Mouse (Mus musculus): ENCODE measurements around the gene Tal1. TPM values are rescaled to one million over a fixed set of nuclear protein-coding genes. Genes with fewer than 3 reads are reported as not detected.

Gene Tal1
- polyA plus RNA-seq, 1 experiment from 2014 or later = 3.2 TPM

DNA sequence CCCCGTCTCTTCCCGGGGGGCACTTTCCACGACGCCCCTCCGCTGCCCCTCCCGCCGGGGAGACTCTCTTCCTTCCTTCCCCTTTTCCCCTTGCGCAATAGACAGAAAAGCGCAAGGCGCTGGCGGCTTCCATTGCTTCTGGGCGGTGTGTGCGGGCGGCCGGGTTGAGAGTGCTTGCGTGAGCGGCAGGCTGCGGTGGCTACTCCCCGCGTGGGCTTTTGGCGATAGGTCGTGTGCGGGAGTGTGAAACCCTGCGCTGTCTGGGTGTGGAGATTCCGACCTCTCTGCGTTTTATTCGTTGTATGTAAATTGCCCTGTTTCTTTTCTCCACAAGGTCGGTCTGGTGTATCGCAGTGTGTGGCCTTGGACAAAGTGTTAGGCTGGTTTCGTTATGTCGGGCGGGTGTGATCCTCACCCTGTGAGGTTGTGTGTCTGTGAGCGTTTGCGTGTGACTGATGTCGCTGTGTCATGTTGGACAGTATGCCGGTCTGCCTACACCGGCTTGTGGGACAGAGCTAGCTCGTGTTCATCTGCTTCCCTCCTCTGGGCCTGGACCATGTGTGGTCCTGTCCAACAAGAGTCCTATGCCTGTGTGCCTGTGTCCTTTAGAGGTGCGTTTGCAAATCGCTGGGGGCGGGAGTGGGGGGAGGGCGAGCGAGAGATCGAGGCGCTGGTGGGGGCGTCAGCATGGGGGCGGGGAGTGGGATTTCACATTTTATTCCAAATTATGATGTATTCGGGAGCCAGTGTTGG is 871 bp downstream of the Tal1 start:
- Histone ChIP-seq H3K27ac (replicated peaks) (peak overlapping the region; percentile 78), H3K9me3 (no peaks in the 10 kb centered on the region), H3K4me2 (peak overlapping the region; percentile 50), H3K9ac (peak overlapping the region; percentile 34), H3K4me1 (replicated peaks) (peaks cover 17% of the 10 kb centered on the region), H3K27me3 (peaks cover 75% of the 10 kb centered on the region), H3K4me3 (peak overlapping the region; percentile 32), H3K36me3 (no peaks in the 10 kb centered on the region)
- ATAC-seq (ENCODE audit: low FRiP score, low read depth) = peak; percentile 80
- WGBS = under 1% methylated on average over 48 of the region's 48 CpGs

- peak overlapping the region; percentile 5; the same call in 1 of the 2 replicates for H3K9ac ChIP-seq
- no peaks in the 10 kb centered on the region for H3K9me3 ChIP-seq
- no peaks in the 10 kb centered on the region for H3K36me3 ChIP-seq
- peak overlapping the region; percentile 78 for H3K27ac ChIP-seq (replicated peaks)
- H3K4me3 ChIP-seq = peak overlapping the region; percentile 32
- peaks cover 75% of the 10 kb centered on the region for H3K27me3 ChIP-seq
- under 1% methylated on average over 33 of the region's 33 CpGs for WGBS
- peak; percentile 19; the same call in 1 of the 2 replicates for ATAC-seq (ENCODE audit: low FRiP score, low read depth)
- peaks cover 14% of the 10 kb centered on the region for H3K4me1 ChIP-seq (replicated peaks)
- H3K4me2 ChIP-seq = peak overlapping the region; percentile 50; the same call in 1 of the 2 replicates
Observed at GRCm38 (mm10) chr4:115057674-115058316, 1.6 kb downstream of the Tal1 start.

DNA sequence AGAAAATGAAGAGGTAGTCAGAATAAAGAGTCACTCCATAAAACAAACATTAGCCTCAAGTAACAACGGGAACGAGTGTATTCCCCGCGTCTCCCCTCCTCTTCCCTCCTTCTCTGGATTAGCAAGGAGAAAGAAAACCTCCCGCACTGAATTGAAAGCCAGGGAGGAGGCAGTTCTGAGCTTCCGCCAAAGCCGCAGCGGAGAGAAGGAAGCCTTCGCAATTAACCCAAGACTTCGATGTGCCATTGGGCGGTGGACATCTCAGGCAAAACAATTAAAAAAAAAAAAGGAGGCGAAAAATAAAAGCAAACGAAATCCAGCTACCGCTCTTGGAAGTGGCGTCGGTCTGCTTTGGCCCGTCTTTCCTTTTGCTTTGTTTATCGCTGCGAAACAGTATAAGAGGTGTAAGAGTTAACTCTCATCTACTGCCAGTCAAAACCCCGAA is 2.1 kb downstream of the Tal1 start:
- no peak for ATAC-seq (ENCODE audit: low FRiP score, low read depth)

DNA sequence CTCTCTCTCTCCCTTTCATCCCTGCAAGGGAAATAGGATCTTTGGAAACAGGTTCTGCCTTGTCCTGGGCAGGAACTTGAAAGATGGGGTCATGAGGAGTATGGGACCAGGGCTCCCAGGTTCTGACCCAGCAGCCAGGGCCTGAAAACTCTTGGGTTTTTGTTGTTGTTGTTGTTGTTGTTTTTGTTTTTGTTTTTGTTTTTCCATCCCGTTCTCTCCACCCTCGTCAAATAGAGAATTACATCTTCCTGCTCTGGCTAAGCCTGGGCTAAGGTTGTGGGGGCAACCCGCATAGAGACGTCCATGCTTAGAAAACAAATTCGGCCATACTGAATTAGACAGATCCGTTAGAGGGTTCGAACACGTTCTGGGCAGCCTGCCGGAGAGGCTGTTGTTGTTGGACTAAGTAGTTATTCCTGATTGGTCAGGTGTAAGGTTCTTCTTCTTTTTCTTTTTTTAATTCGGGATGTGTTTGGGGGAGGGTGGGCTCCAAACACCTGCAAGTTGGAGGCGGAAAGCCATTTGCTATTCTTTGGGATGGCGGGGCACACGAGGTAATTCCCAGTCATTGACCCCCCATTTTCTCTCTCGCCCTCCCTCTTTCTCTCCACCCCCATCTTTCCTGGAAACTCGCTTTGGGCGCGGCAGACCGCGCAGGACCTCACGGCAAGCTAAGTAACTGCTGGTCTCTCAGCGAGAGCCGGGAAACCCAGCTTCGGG is 2.8 kb downstream of the Tal1 start:
- Histone ChIP-seq H3K9me3 (no peaks in the 10 kb centered on the region), H3K4me3 (peak overlapping the region; percentile 32), H3K4me2 (peak overlapping the region; percentile 29), H3K4me1 (replicated peaks) (peaks cover 25% of the 10 kb centered on the region), H3K27me3 (peaks cover 73% of the 10 kb centered on the region), H3K9ac (no peak overlapping the region), H3K27ac (replicated peaks) (peak overlapping the region; percentile 78), H3K36me3 (no peaks in the 10 kb centered on the region)
- WGBS = 1% methylated on average over 23 of the region's 23 CpGs
- ATAC-seq (ENCODE audit: low FRiP score, low read depth) = no peak

More for the DNA sequence above, 2.1 kb downstream of the Tal1 start:
- H3K27me3 ChIP-seq = peaks cover 73% of the 10 kb centered on the region
- peak overlapping the region; percentile 29; the same call in 1 of the 2 replicates for H3K4me2 ChIP-seq
- peaks cover 18% of the 10 kb centered on the region for H3K4me1 ChIP-seq (replicated peaks)
- no peaks in the 10 kb centered on the region for H3K36me3 ChIP-seq
- WGBS = under 1% methylated on average over 20 of the region's 20 CpGs
- no peaks in the 10 kb centered on the region for H3K9me3 ChIP-seq
- H3K27ac ChIP-seq (replicated peaks) = peak overlapping the region; percentile 78
- 0 out of 2 replicates have a peak overlapping the region, but pooled peaks have one; percentile 5 for H3K9ac ChIP-seq
- H3K4me3 ChIP-seq = peak overlapping the region; percentile 32

GRCm38 (mm10) chr4:115059871-115060270 is 3.6 kb downstream of the Tal1 start:
- Histone ChIP-seq H3K4me2 (peak overlapping the region; percentile 29; the same call in 1 of the 2 replicates), H3K27me3 (peaks cover 73% of the 10 kb centered on the region), H3K9me3 (no peaks in the 10 kb centered on the region), H3K9ac (no peak overlapping the region), H3K4me1 (replicated peaks) (peaks cover 27% of the 10 kb centered on the region), H3K4me3 (peak overlapping the region; percentile 32), H3K27ac (replicated peaks) (0 out of 2 replicates have a peak overlapping the region, but pooled peaks have one; percentile 5), H3K36me3 (no peaks in the 10 kb centered on the region)
- 6% methylated on average over 12 of the region's 12 CpGs for WGBS
- no peak for ATAC-seq (ENCODE audit: low FRiP score, low read depth)

- no peak for ATAC-seq (ENCODE audit: low FRiP score, low read depth)
- H3K36me3 ChIP-seq = no peaks in the 10 kb centered on the region
- WGBS = 14% methylated on average over 3 of the region's 3 CpGs
- peaks cover 73% of the 10 kb centered on the region for H3K27me3 ChIP-seq
- no peak overlapping the region for H3K27ac ChIP-seq (replicated peaks)
- no peaks in the 10 kb centered on the region for H3K9me3 ChIP-seq
- H3K4me1 ChIP-seq (replicated peaks) = peaks cover 27% of the 10 kb centered on the region
- H3K4me2 ChIP-seq = peak overlapping the region; percentile 8; the same call in 1 of the 2 replicates
- H3K9ac ChIP-seq = no peak overlapping the region
- H3K4me3 ChIP-seq = peak overlapping the region; percentile 32
Observed at GRCm38 (mm10) chr4:115060753-115061152, 4.5 kb downstream of the Tal1 start.

- Histone ChIP-seq H3K36me3 (no peaks in the 10 kb centered on the region), H3K27me3 (peaks cover 79% of the 10 kb centered on the region), H3K4me3 (peak overlapping the region; percentile 46), H3K4me2 (peak overlapping the region; percentile 96), H3K27ac (replicated peaks) (no peak overlapping the region), H3K9me3 (no peaks in the 10 kb centered on the region), H3K4me1 (replicated peaks) (peaks cover 19% of the 10 kb centered on the region), H3K9ac (peak overlapping the region; percentile 49; the same call in 1 of the 2 replicates)
- WGBS = 4% methylated on average over 9 of the region's 9 CpGs
- no peak for ATAC-seq (ENCODE audit: low FRiP score, low read depth)
Observed at GRCm38 (mm10) chr4:115062540-115062874, 6.3 kb downstream of the Tal1 start.

DNA sequence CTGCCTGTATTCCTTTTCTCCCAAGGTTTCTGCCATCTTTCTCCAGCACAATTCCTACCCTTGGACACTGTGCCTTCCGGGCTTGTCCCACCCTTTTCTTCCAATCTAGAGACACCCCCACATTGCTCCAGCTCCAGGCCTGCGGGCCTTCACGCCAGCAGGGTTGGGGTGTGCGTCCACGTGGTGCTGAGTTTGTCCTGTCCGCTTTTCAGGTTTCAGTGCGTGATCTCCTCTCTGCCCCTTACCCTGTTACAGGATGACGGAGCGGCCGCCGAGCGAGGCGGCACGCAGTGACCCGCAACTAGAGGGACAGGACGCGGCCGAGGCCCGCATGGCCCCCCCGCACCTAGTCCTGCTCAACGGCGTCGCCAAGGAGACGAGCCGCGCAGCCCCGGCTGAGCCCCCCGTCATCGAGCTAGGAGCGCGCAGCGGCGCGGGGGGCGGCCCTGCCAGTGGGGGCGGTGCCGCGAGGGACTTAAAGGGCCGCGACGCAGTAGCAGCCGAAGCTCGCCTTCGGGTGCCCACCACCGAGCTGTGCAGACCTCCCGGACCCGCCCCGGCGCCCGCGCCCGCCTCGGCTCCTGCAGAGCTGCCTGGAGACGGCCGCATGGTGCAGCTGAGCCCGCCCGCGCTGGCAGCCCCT is 6.8 kb downstream of the Tal1 start:
- under 1% methylated on average over 55 of the region's 58 CpGs for WGBS
- Histone ChIP-seq H3K36me3 (no peaks in the 10 kb centered on the region), H3K9me3 (no peaks in the 10 kb centered on the region), H3K27me3 (peaks cover 74% of the 10 kb centered on the region), H3K27ac (replicated peaks) (no peak overlapping the region), H3K4me2 (peak overlapping the region; percentile 96), H3K9ac (peak overlapping the region; percentile 49), H3K4me1 (replicated peaks) (peaks cover 19% of the 10 kb centered on the region), H3K4me3 (peak overlapping the region; percentile 46)
- peak; percentile 80 for ATAC-seq (ENCODE audit: low FRiP score, low read depth)

- Histone ChIP-seq H3K4me3 (peak overlapping the region; percentile 46), H3K4me2 (peak overlapping the region; percentile 96), H3K27ac (replicated peaks) (no peak overlapping the region), H3K9ac (peak overlapping the region; percentile 49), H3K36me3 (no peaks in the 10 kb centered on the region), H3K4me1 (replicated peaks) (peaks cover 19% of the 10 kb centered on the region), H3K9me3 (no peaks in the 10 kb centered on the region), H3K27me3 (peaks cover 78% of the 10 kb centered on the region)
- peak; percentile 20 for ATAC-seq (ENCODE audit: low FRiP score, low read depth)
- WGBS = under 1% methylated on average over 31 of the region's 31 CpGs
Observed at GRCm38 (mm10) chr4:115063518-115064239, 7.5 kb downstream of the Tal1 start.

GRCm38 (mm10) chr4:115071668-115072067 is 15.4 kb downstream of the Tal1 start:
- Histone ChIP-seq H3K36me3 (no peaks in the 10 kb centered on the region), H3K27me3 (peaks cover 8% of the 10 kb centered on the region), H3K4me3 (no peak overlapping the region), H3K27ac (replicated peaks) (no peak overlapping the region), H3K9me3 (no peaks in the 10 kb centered on the region), H3K4me2 (no peak overlapping the region), H3K9ac (no peak overlapping the region), H3K4me1 (replicated peaks) (no peaks in the 10 kb centered on the region)
- WGBS = 44% methylated on average over 1 of the region's 1 CpGs
- ATAC-seq (ENCODE audit: low FRiP score, low read depth) = no peak

- WGBS = 93% methylated on average over 1 of the region's 1 CpGs
- H3K27ac ChIP-seq (replicated peaks) = no peak overlapping the region
- H3K4me3 ChIP-seq = no peak overlapping the region
Observed at GRCm38 (mm10) chr4:115074789-115075188, 18.6 kb downstream of the Tal1 start.

More at GRCm38 (mm10) chr4:115074789-115075188, 18.6 kb downstream of the Tal1 start:
- Histone ChIP-seq H3K36me3 (no peaks in the 10 kb centered on the region), H3K27me3 (no peaks in the 10 kb centered on the region), H3K4me2 (no peak overlapping the region), H3K9ac (no peak overlapping the region), H3K4me1 (replicated peaks) (peaks cover 12% of the 10 kb centered on the region), H3K9me3 (no peaks in the 10 kb centered on the region)
- no peak for ATAC-seq (ENCODE audit: low FRiP score, low read depth)

Measured in hindbrain, embryonic 15.5 days (tissue).